Mouse (Mus musculus): ENCODE measurements around the gene Slc5a4a. TPM values are rescaled to one million over a fixed set of nuclear protein-coding genes. Genes with fewer than 3 reads are reported as not detected.

Slc5a4a gene
- total and polyA plus RNA-seq, 3 experiments = not detected

DNA sequence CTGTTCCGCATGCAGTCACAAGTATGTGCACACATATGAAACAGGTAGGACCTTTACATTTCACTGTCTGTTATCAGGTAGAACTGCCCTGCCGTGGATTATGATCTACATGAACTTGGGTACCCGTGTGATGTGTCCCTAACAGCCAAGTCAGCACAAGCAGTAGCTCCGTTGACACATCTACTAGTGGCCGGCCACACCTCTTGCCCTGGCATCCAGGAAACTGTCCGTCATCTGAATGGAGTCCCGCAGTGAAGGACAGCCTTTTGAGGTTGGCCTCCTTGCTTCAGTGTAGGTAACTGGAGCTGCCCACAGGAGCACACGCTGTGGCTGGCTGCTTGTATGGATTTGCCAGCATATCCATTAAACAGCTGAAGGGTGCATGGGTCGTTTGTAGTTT is 71.0 kb downstream of the Slc5a4a start:
- in situ Hi-C loops (cut with MboI; ENCODE audit: low pct_ligation_motif_present, low pct_unique_long_range_greater_than_20kb, low sequenced_read_pairs) (no loop called here), dilution Hi-C loops (cut with MboI; ENCODE audit: extremely low pct_ligation_motif_present, extremely low pct_unique_long_range_greater_than_20kb, low sequenced_read_pairs) (no loop called here)
- H3K4me2 ChIP-seq (ENCODE audit: insufficient read depth, low read depth, poor library complexity, severe bottlenecking) = no peak overlapping the region
- no peak overlapping the region for H3K9ac ChIP-seq (ENCODE audit: insufficient read depth, low read depth)
- H3K4me3 ChIP-seq (replicated peaks in 1 of 3; ENCODE audit: low read depth in 2 of 3, low read length in 2 of 3, poor library complexity in 1 of 3) = no peak overlapping the region
- peaks cover 18 to 70% of the 10 kb centered on the region in 2 experiments for H3K36me3 ChIP-seq (replicated peaks in 1 of 2; ENCODE audit: control insufficient read depth in 1 of 2, insufficient read depth in 1 of 2, low read length in 1 of 2)
- DNase-seq (ENCODE audit: extremely low read depth) = no peak
- no peak overlapping the region for H3K27ac ChIP-seq (ENCODE audit: insufficient read depth, low read depth)
- H3K9me3 ChIP-seq (replicated peaks; ENCODE audit: low read length) = peaks cover 14% of the 10 kb centered on the region
- TF ChIP-seq UBTF (IDR thresholded peaks at IDR 0.05; ENCODE audit: low read depth, low read length) = no peak
- TF ChIP-seq ETS1 (conservative IDR thresholded peaks at IDR 0.05; ENCODE audit: low read depth, low read length) = no peak
- no peak for TF ChIP-seq ZNF384 (IDR thresholded peaks at IDR 0.05; ENCODE audit: low read depth, low read length)
- no peak for TF ChIP-seq BHLHE40 (IDR thresholded peaks at IDR 0.05; ENCODE audit: low read depth, low read length)
- TF ChIP-seq CHD1 (IDR thresholded peaks at IDR 0.05; ENCODE audit: low read depth, low read length) = no peak
- no peak for TF ChIP-seq JUND (conservative IDR thresholded peaks at IDR 0.05; ENCODE audit: low read depth, low read length)
- TF ChIP-seq HCFC1 (IDR thresholded peaks at IDR 0.05; ENCODE audit: low read depth, low read length) = no peak
- no peak for TF ChIP-seq ELF1 (IDR thresholded peaks at IDR 0.05; ENCODE audit: low read depth, low read length)
- TF ChIP-seq JUN (IDR thresholded peaks at IDR 0.05; ENCODE audit: insufficient read depth, low read depth, low read length) = no peak
- no peak for TF ChIP-seq USF2 (conservative IDR thresholded peaks at IDR 0.05; ENCODE audit: low read depth, low read length)
- no peak for TF ChIP-seq MAX (IDR thresholded peaks at IDR 0.05; ENCODE audit: low read length)
- TF ChIP-seq GABPA (IDR thresholded peaks at IDR 0.05; ENCODE audit: insufficient replicate concordance, low read depth, low read length) = no peak
- TF ChIP-seq RCOR1 (conservative IDR thresholded peaks at IDR 0.05; ENCODE audit: low read depth, low read length) = no peak
- TF ChIP-seq MEF2A (IDR thresholded peaks at IDR 0.05; ENCODE audit: borderline replicate concordance, low read depth, low read length) = no peak
- no peak for TF ChIP-seq MYC (IDR thresholded peaks at IDR 0.05; ENCODE audit: low read depth, low read length)
- no peak for TF ChIP-seq TCF12 (IDR thresholded peaks at IDR 0.05; ENCODE audit: low read depth, low read length)
- no peaks in the 10 kb centered on the region for H3K79me2 ChIP-seq (replicated peaks; ENCODE audit: control insufficient read depth, extremely low read depth, insufficient read depth, poor library complexity, severe bottlenecking)
- no peaks in the 10 kb centered on the region for H3K4me1 ChIP-seq (ENCODE audit: control insufficient read depth in 1 of 2, insufficient read depth in 2 of 2)
- no peaks in the 10 kb centered on the region for H3K27me3 ChIP-seq (replicated peaks)

DNA sequence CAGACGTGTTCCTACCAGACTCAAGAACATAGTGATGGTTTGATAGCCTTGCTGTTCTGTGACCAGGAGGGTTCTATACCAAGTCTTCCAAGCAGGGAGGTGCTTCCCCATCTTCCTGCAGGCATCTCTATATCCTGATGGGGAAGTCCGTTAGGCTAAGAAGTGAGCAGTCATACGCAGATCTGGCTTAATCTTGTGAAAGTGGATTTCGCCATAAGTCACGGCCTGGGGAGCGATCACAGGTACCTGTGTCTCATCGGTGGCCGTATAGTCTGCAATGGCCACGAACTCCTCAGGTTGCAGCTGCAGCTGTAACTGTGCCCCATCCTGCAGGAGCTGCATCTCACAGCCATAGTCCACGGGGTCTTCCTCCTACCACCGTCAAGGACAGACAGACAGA is 78.7 kb downstream of the Slc5a4a start:
- no peaks in the 10 kb centered on the region for H3K9me3 ChIP-seq (replicated peaks; ENCODE audit: low read length)
- no peaks in the 10 kb centered on the region for H3K27me3 ChIP-seq (replicated peaks)
- no peaks in the 10 kb centered on the region for H3K79me2 ChIP-seq (replicated peaks; ENCODE audit: control insufficient read depth, extremely low read depth, insufficient read depth, poor library complexity, severe bottlenecking)
- H3K4me2 ChIP-seq (ENCODE audit: insufficient read depth, low read depth, poor library complexity, severe bottlenecking) = no peak overlapping the region
- H3K4me3 ChIP-seq (replicated peaks in 1 of 3; ENCODE audit: low read depth in 2 of 3, low read length in 2 of 3, poor library complexity in 1 of 3) = no peak overlapping the region
- dilution Hi-C loops (cut with MboI; ENCODE audit: extremely low pct_ligation_motif_present, extremely low pct_unique_long_range_greater_than_20kb, low sequenced_read_pairs) (no loop called here), in situ Hi-C loops (cut with MboI; ENCODE audit: low pct_ligation_motif_present, low pct_unique_long_range_greater_than_20kb, low sequenced_read_pairs) (no loop called here)
- no peaks in the 10 kb centered on the region for H3K4me1 ChIP-seq (ENCODE audit: control insufficient read depth in 1 of 2, insufficient read depth in 2 of 2)
- H3K27ac ChIP-seq (ENCODE audit: insufficient read depth, low read depth) = no peak overlapping the region
- TF ChIP-seq SMC3 (IDR thresholded peaks at IDR 0.05; ENCODE audit: low read depth, low read length) = no peak
- no peak for TF ChIP-seq TCF12 (IDR thresholded peaks at IDR 0.05; ENCODE audit: low read depth, low read length)
- no peak for TF ChIP-seq CTCF (conservative IDR thresholded peaks at IDR 0.05 in 1 of 2, IDR thresholded peaks at IDR 0.05 in 1 of 2; ENCODE audit: low read depth in 2 of 2, low read length in 2 of 2)
- TF ChIP-seq ZC3H11A (IDR thresholded peaks at IDR 0.05; ENCODE audit: low read depth, low read length) = no peak
- no peak for TF ChIP-seq MXI1 (IDR thresholded peaks at IDR 0.05; ENCODE audit: low read depth, low read length)
- no peak for TF ChIP-seq E2F4 (IDR thresholded peaks at IDR 0.05; ENCODE audit: insufficient replicate concordance, low read depth, low read length)
- no peak for TF ChIP-seq MAFK (IDR thresholded peaks at IDR 0.05; ENCODE audit: insufficient replicate concordance, low read length)
- no peak for TF ChIP-seq USF2 (conservative IDR thresholded peaks at IDR 0.05; ENCODE audit: low read depth, low read length)
- TF ChIP-seq POLR2A (IDR thresholded peaks at IDR 0.05; ENCODE audit: low read depth, low read length) = no peak
- no peak for TF ChIP-seq ZNF384 (IDR thresholded peaks at IDR 0.05; ENCODE audit: low read depth, low read length)
- no peak for TF ChIP-seq ETS1 (conservative IDR thresholded peaks at IDR 0.05; ENCODE audit: low read depth, low read length)
- TF ChIP-seq CHD1 (IDR thresholded peaks at IDR 0.05; ENCODE audit: low read depth, low read length) = no peak
- no peak for TF ChIP-seq ELF1 (IDR thresholded peaks at IDR 0.05; ENCODE audit: low read depth, low read length)
- no peak for TF ChIP-seq JUN (IDR thresholded peaks at IDR 0.05; ENCODE audit: insufficient read depth, low read depth, low read length)
- no peak for TF ChIP-seq PAX5 (IDR thresholded peaks at IDR 0.05; ENCODE audit: low read length)
- no peak for TF ChIP-seq MYC (IDR thresholded peaks at IDR 0.05; ENCODE audit: low read depth, low read length)
- TF ChIP-seq NRF1 (IDR thresholded peaks at IDR 0.05; ENCODE audit: low read depth, low read length) = no peak
- TF ChIP-seq IRF4 (IDR thresholded peaks at IDR 0.05; ENCODE audit: low read depth, low read length) = no peak
- TF ChIP-seq POLR2AphosphoS2 (IDR thresholded peaks at IDR 0.05; ENCODE audit: low read depth, low read length) = no peak
- peaks cover 16 to 48% of the 10 kb centered on the region in 2 experiments for H3K36me3 ChIP-seq (replicated peaks in 1 of 2; ENCODE audit: control insufficient read depth in 1 of 2, insufficient read depth in 1 of 2, low read length in 1 of 2)
- H3K9ac ChIP-seq (ENCODE audit: insufficient read depth, low read depth) = no peak overlapping the region
- DNase-seq (ENCODE audit: extremely low read depth) = no peak

Measured in CH12.LX (cell line).